Mouse (Mus musculus): ENCODE measurements around the gene Dync2h1. TPM values are rescaled to one million over a fixed set of nuclear protein-coding genes. Genes with fewer than 3 reads are reported as not detected.

Dync2h1 gene
- polyA plus RNA-seq, 1 experiment from 2014 or later: 12.6 TPM

- H3K27me3 ChIP-seq: no peaks in the 10 kb centered on the region
- DNase-seq (ENCODE audit: low read depth, low spot score) (no peak), ATAC-seq (no peak)
- in situ Hi-C loops (cut with MboI; ENCODE audit: low pct_unique_long_range_greater_than_20kb): no loop called here
- CTCF ChIA-PET: no interaction called here
- TF ChIP-seq CTCF (IDR thresholded peaks at IDR 0.05): no peak
- POLR2A ChIA-PET: no interaction called here
Observed at GRCm38 (mm10) chr9:7032553-7032952, 151.7 kb downstream of the Dync2h1 start.

- ChIA-PET POLR2A (no interaction called here), CTCF (interaction anchor here (2.3 kb wide), 1 partner anchor 11 kb away, joined by 8 read pairs; no protein-coding TSS in a partner anchor)
- ATAC-seq (no peak), DNase-seq (ENCODE audit: low read depth, low spot score) (no peak)
- no peaks in the 10 kb centered on the region for H3K27me3 ChIP-seq
- TF ChIP-seq CTCF (IDR thresholded peaks at IDR 0.05): no peak
- in situ Hi-C loops (cut with MboI; ENCODE audit: low pct_unique_long_range_greater_than_20kb): no loop called here
Observed at GRCm38 (mm10) chr9:7015600-7015999, 168.6 kb downstream of the Dync2h1 start.

- POLR2A ChIA-PET: no interaction called here
- in situ Hi-C loops (cut with MboI; ENCODE audit: low pct_unique_long_range_greater_than_20kb): no loop called here
Observed at GRCm38 (mm10) chr9:7014733-7015132, 169.5 kb downstream of the Dync2h1 start.

GRCm38 (mm10) chr9:7009785-7010184, 174.5 kb downstream of the Dync2h1 start:
- no peaks in the 10 kb centered on the region for H3K27me3 ChIP-seq
- DNase-seq (ENCODE audit: low read depth, low spot score) (no peak), ATAC-seq (no peak)
- in situ Hi-C loops (cut with MboI; ENCODE audit: low pct_unique_long_range_greater_than_20kb): no loop called here
- ChIA-PET POLR2A (no interaction called here), CTCF (interaction anchor here (1.0 kb wide), 1 partner anchor 9 kb away, joined by 3 read pairs; no protein-coding TSS in a partner anchor)
- no peak for TF ChIP-seq CTCF (IDR thresholded peaks at IDR 0.05)

More at GRCm38 (mm10) chr9:7014733-7015132, 169.5 kb downstream of the Dync2h1 start:
- H3K27me3 ChIP-seq: no peaks in the 10 kb centered on the region
- no peak for TF ChIP-seq CTCF (IDR thresholded peaks at IDR 0.05)
- ATAC-seq (peak; percentile 62), DNase-seq (ENCODE audit: low read depth, low spot score) (peak; percentile 28)
- CTCF ChIA-PET: interaction anchor here (1.3 to 2.3 kb wide), 3 partner anchors 10 to 17 kb away, joined by 4 to 8 read pairs (median 4); no protein-coding TSS in a partner anchor

GRCm38 (mm10) chr9:6994865-6995264, 189.4 kb downstream of the Dync2h1 start:
- H3K27me3 ChIP-seq: no peaks in the 10 kb centered on the region
- ATAC-seq (no peak), DNase-seq (ENCODE audit: low read depth, low spot score) (no peak)
- in situ Hi-C loops (cut with MboI; ENCODE audit: low pct_unique_long_range_greater_than_20kb): no loop called here
- TF ChIP-seq CTCF (IDR thresholded peaks at IDR 0.05): no peak
- CTCF ChIA-PET: interaction anchor here (0.9 to 1.8 kb wide), 2 partner anchors 10 to 14 kb away, joined by 3 to 6 read pairs; no protein-coding TSS in a partner anchor
- POLR2A ChIA-PET: no interaction called here

- no peaks in the 10 kb centered on the region for H3K27me3 ChIP-seq
- no peak for TF ChIP-seq CTCF (IDR thresholded peaks at IDR 0.05)
- in situ Hi-C loops (cut with MboI; ENCODE audit: low pct_unique_long_range_greater_than_20kb): no loop called here
- ATAC-seq (peak; percentile 82), DNase-seq (ENCODE audit: low read depth, low spot score) (peak; percentile 25)
- CTCF ChIA-PET: interaction anchor here (0.9 kb wide), 1 partner anchor 14 kb away, joined by 3 read pairs; no protein-coding TSS in a partner anchor
- POLR2A ChIA-PET: no interaction called here
Observed at GRCm38 (mm10) chr9:6994275-6994674, 190.0 kb downstream of the Dync2h1 start.

- TF ChIP-seq CTCF (IDR thresholded peaks at IDR 0.05): no peak
- DNase-seq (ENCODE audit: low read depth, low spot score) (no peak), ATAC-seq (no peak)
- in situ Hi-C loops (cut with MboI; ENCODE audit: low pct_unique_long_range_greater_than_20kb): no loop called here
- ChIA-PET CTCF (no interaction called here), POLR2A (no interaction called here)
- H3K27me3 ChIP-seq: no peaks in the 10 kb centered on the region
Observed at GRCm38 (mm10) chr9:6988893-6989685, 195.2 kb downstream of the Dync2h1 start.

- TF ChIP-seq CTCF (IDR thresholded peaks at IDR 0.05): no peak
- ChIA-PET CTCF (interaction anchor here (1.5 kb wide), 1 partner anchor 23 kb away, joined by 3 read pairs; no protein-coding TSS in a partner anchor), POLR2A (no interaction called here)
- ATAC-seq (no peak), DNase-seq (ENCODE audit: low read depth, low spot score) (no peak)
- in situ Hi-C loops (cut with MboI; ENCODE audit: low pct_unique_long_range_greater_than_20kb): no loop called here
- H3K27me3 ChIP-seq: no peaks in the 10 kb centered on the region
Observed at GRCm38 (mm10) chr9:6986161-6986560, 198.1 kb downstream of the Dync2h1 start.

GRCm38 (mm10) chr9:6969171-6969570, 215.1 kb downstream of the Dync2h1 start:
- no peaks in the 10 kb centered on the region for H3K27me3 ChIP-seq
- POLR2A ChIA-PET: no interaction called here
- no peak for TF ChIP-seq CTCF (IDR thresholded peaks at IDR 0.05)
- ATAC-seq: no peak
- no peak for DNase-seq (ENCODE audit: low read depth, low spot score)
- in situ Hi-C loops (cut with MboI; ENCODE audit: low pct_unique_long_range_greater_than_20kb): no loop called here
- CTCF ChIA-PET: no interaction called here

- POLR2A ChIA-PET: no interaction called here
- in situ Hi-C loops (cut with MboI; ENCODE audit: low pct_unique_long_range_greater_than_20kb): no loop called here
Observed at GRCm38 (mm10) chr9:6965006-6965405, 219.2 kb downstream of the Dync2h1 start.

GRCm38 (mm10) chr9:6958311-6958710, 225.9 kb downstream of the Dync2h1 start:
- no peaks in the 10 kb centered on the region for H3K27me3 ChIP-seq
- ChIA-PET CTCF (interaction anchor here (0.8 to 1.6 kb wide), 3 partner anchors 18 to 26 kb away, joined by 3 to 4 read pairs (median 4); no protein-coding TSS in a partner anchor), POLR2A (no interaction called here)
- DNase-seq (ENCODE audit: low read depth, low spot score) (no peak), ATAC-seq (no peak)
- no peak for TF ChIP-seq CTCF (IDR thresholded peaks at IDR 0.05)
- in situ Hi-C loops (cut with MboI; ENCODE audit: low pct_unique_long_range_greater_than_20kb): no loop called here

More at GRCm38 (mm10) chr9:6965006-6965405, 219.2 kb downstream of the Dync2h1 start:
- CTCF ChIA-PET: no interaction called here
- no peak for DNase-seq (ENCODE audit: low read depth, low spot score)
- no peaks in the 10 kb centered on the region for H3K27me3 ChIP-seq
- ATAC-seq: no peak
- TF ChIP-seq CTCF (IDR thresholded peaks at IDR 0.05): no peak
